Mouse (Mus musculus): Measurements from ENCODE around the gene Foxm1. TPM values are rescaled to one million over a fixed set of nuclear protein-coding genes. Genes with fewer than 3 reads are reported as not detected.
"Not testable (repeated sequence)": the region's sequence is repeated elsewhere in the genome, so short reads cannot be mapped to it uniquely, and the experiment has no call there.

Foxm1 gene
- total RNA-seq, 1 experiment from 2014 or later: 2.4 TPM

GRCm38 (mm10) chr6:128366466-128366865 is 3.7 kb downstream of the Foxm1 start:
- no peak for ATAC-seq (replicated peaks; ENCODE audit: insufficient number of reproducible peaks, low FRiP score, low TSS enrichment, poor library complexity, severe bottlenecking)

DNA sequence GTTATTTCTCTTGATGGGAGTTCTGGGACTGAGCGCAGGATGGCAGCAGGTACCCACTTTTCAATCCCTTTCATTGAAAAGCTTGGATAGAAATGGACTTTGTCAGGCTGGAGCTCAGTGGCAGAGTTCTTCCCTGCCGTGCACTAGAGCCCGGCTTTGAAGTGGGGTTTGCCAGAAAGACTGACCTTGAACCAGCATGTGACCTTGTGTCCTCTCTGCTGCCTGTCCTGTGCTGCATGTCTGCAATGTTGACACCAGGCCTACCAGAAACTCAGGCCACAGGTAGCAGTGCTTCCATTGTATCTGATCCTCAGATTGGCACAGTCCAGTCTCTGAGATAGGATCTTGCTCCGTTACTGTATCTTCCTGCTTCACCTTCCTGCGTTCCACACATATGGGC is 7.3 kb downstream of the Foxm1 start:
- ATAC-seq (replicated peaks; ENCODE audit: insufficient number of reproducible peaks, low FRiP score, low TSS enrichment, poor library complexity, severe bottlenecking): no peak

- ATAC-seq (replicated peaks; ENCODE audit: insufficient number of reproducible peaks, low FRiP score, low TSS enrichment, poor library complexity, severe bottlenecking): no peak
These were observed 12.4 kb downstream of the Foxm1 start, which contains the start of the genes Tex52 and Gm44596 for GRCm38 (mm10) chr6:128375192-128375591. TSS of gene Tex52 (plus strand) at chr6:128375456. TSS of gene Gm44596 (plus strand) at chr6:128375503.

- ATAC-seq (replicated peaks; ENCODE audit: insufficient number of reproducible peaks, low FRiP score, low TSS enrichment, poor library complexity, severe bottlenecking): no peak
These were observed 13.8 kb downstream of the Foxm1 start for GRCm38 (mm10) chr6:128376371-128377085.

DNA sequence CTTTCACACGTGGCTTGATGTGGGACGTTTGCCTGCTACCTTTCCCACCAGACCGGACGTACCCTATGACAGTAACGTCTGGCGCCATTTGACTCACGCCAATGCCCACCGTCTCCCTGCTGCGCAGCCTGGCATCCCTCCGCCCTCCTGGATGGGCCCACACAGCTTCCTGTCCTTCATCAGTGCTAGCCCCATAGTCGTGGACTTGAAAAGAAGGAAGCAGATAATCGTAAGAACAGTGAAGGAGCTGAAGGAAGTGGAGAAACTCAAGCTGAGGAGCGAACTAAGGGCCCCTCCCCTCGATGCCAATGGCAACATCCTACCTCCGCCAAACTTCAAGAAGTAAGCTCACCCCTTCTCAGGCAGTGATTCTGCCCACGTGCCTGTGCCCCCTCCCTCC is 16.9 kb downstream of the Foxm1 start:
- ATAC-seq (replicated peaks; ENCODE audit: insufficient number of reproducible peaks, low FRiP score, low TSS enrichment, poor library complexity, severe bottlenecking): no peak

GRCm38 (mm10) chr6:128380594-128381167 is 17.9 kb downstream of the Foxm1 start:
- not testable (repeated sequence) for ATAC-seq (replicated peaks; ENCODE audit: insufficient number of reproducible peaks, low FRiP score, low TSS enrichment, poor library complexity, severe bottlenecking)

DNA sequence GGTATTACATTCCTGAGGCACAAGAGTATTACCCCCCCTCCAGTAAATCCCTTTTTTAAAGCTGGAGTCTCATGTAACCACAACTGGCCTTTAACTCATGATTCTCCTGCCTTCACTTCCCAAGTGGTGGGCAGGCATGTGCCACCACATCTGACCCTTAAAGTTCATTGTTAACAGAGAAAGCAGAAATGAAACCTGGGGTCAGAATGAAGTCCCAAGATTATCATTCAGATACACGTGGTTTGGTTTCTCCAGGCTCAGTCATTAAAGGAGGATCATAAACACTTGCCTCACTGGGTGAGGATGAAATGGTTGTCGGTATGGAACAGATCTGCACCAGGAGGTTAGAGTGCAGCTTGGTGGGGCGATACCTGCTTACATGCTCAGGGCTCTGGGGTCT is 18.5 kb downstream of the Foxm1 start:
- ATAC-seq (replicated peaks; ENCODE audit: insufficient number of reproducible peaks, low FRiP score, low TSS enrichment, poor library complexity, severe bottlenecking): 0 out of 2 replicates have a peak, but pooled peaks have one; percentile 40

DNA sequence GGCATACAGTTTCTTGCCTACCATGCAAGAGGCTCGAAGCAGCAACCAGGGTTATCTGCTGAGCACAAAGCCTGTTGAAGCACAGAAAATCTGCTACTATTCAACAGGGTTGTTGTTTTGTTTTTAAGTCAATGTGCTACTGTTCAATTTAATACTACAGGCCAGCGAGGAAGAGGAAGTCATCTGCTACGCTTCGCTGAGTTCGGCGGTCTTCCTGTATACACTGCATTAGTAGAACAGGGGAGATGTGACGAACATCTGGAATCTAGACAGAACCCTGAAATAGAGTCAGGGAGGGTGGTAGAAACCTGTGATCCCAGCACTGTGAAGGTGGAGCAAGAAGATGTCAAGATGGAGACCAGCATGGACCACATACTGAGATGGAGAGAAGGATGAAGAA is 21.0 kb downstream of the Foxm1 start:
- no peak for ATAC-seq (replicated peaks; ENCODE audit: insufficient number of reproducible peaks, low FRiP score, low TSS enrichment, poor library complexity, severe bottlenecking)

DNA sequence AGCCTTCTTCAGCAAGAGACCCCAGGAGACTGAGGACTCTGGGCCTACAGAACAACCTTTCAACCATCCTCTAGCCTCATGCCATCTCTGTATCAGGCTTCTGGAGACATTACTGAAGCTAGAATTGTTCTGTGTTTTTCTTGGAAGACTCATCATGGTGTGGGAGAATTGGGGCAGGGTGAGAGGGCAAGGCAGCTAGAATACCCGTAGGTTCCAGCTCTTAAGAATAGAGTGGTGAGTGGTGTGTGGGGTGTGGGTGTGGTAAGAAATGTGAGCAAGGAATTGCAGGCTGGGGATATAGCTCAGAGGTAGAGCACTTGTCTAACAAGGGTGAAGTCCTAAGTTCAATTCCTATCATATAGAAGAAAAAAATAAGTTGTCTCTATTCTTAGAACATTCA is 22.3 kb downstream of the Foxm1 start:
- ATAC-seq (replicated peaks; ENCODE audit: insufficient number of reproducible peaks, low FRiP score, low TSS enrichment, poor library complexity, severe bottlenecking): no peak

- ATAC-seq (replicated peaks; ENCODE audit: insufficient number of reproducible peaks, low FRiP score, low TSS enrichment, poor library complexity, severe bottlenecking): no peak
These were observed 26.4 kb downstream of the Foxm1 start for GRCm38 (mm10) chr6:128389185-128389584.

DNA sequence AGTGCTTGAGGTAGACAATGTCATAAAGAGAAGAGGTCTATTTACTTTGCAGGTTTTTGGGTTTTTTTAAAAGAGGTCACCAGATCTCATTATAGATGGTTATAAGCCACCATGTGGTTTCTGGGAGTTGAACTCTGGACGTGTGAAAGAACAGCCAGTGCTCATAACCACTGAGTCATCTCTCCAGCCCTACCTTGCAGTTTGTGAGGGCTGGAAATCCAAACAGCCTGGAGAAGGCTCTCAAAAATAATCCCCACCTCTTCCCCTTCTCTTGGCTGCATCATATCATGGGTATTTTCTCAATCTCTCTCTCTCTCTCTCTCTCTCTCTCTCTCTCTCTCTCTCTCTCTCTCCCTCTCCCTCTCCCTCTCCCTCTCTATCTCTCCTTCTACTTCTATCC is 27.9 kb downstream of the Foxm1 start:
- ATAC-seq (replicated peaks; ENCODE audit: insufficient number of reproducible peaks, low FRiP score, low TSS enrichment, poor library complexity, severe bottlenecking): no peak

DNA sequence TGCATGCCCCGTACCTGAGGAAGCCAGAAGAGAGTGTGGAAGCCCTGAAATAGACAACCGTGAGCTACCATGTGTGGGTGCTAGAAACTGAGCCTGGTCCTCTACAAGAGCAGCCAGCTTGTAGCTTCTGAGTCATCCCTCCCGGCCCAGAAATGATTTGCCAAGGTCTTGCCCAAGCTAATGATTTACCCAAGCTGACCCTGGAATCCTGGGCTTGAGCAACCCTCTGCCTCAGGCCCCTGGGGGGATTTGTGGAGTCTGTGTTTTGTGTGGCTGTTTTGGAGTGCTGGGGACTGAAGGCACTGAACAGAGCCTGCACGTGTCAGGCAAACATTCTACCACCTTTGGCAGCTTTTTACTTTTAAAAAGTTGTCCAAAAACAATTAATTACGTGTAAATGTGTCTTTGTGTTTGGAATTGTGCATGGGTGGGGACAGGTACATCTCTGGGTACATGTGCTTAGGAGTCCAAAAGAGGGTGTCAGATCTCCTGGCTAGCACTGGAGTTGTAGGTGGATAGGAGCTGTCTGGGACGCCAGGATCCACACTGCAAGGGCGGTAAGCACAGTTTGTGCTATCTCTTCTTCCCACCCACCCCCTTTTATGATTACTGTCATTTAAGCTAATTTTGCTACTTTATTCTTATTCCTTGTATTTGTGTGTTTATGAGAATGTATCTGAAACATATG is 35.0 kb downstream of the Foxm1 start:
- ATAC-seq (replicated peaks; ENCODE audit: insufficient number of reproducible peaks, low FRiP score, low TSS enrichment, poor library complexity, severe bottlenecking): no peak

DNA sequence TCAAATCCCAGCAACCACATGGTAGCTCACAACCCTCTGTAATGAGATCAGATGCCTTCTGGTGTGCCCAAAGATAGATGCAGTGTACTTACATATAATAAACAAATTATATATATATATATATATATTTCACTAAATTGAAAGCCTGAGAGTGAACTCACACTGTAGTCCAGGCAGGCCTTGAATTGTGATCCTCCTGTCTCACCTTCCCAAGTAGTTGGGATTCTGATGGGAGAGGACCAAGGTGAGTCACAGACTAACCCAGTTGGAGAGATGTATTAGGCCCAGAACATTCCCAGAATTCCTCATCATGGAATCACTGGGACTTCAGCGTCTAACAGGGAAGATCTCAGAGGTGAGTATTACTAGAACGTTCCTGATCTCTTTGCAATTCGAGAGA is 36.2 kb downstream of the Foxm1 start, which contains the start of gene Nrip2:
Gene Nrip2 (plus strand): TSS at position 301 of the 400 bp plus-strand sequence.
- no peak for ATAC-seq (replicated peaks; ENCODE audit: insufficient number of reproducible peaks, low FRiP score, low TSS enrichment, poor library complexity, severe bottlenecking)

DNA sequence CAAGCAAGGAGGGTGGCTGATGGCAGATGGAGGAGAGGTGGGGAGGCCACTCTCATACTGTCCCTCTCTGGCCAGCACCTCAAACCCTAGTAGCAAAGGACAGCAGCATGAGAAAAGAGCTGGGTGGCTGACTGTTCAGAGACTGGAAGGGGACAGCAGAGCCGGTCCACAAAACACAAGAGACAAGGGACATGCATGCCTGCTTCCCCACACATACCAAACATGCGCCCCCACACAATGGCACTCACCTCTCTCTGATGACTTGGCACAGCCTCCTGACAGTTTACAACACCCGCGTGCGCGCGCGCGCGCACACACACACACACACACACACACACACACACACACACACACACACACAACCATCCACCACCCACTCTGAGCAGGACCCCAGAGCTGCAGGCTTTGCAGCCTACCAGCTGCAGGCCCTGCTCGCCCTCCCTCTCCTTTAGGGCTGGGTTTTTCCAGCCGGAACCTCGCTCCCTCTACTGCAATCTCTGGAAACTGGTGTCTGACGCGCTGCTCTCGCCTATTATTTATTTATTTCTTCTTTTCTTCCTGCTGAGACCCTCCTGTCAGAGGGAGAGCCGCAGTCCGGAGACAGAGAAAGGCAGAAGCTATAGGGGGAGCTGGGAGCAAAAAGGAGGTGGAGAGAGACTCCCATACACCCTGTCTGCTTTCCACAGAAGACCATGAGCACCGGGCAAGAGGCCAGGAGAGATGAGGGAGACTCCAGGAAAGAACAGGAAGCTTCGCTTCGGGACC is 36.8 kb downstream of the Foxm1 start:
- no peak for ATAC-seq (replicated peaks; ENCODE audit: insufficient number of reproducible peaks, low FRiP score, low TSS enrichment, poor library complexity, severe bottlenecking)

- ATAC-seq (replicated peaks; ENCODE audit: insufficient number of reproducible peaks, low FRiP score, low TSS enrichment, poor library complexity, severe bottlenecking): no peak
These were observed 41.9 kb downstream of the Foxm1 start for GRCm38 (mm10) chr6:128404708-128405107.

- 0 out of 2 replicates have a peak, but pooled peaks have one; percentile 29 for ATAC-seq (replicated peaks; ENCODE audit: insufficient number of reproducible peaks, low FRiP score, low TSS enrichment, poor library complexity, severe bottlenecking)
These were observed 45.9 kb downstream of the Foxm1 start for GRCm38 (mm10) chr6:128408544-128409125.

GRCm38 (mm10) chr6:128410305-128410704 is 47.5 kb downstream of the Foxm1 start:
- no peak for ATAC-seq (replicated peaks; ENCODE audit: insufficient number of reproducible peaks, low FRiP score, low TSS enrichment, poor library complexity, severe bottlenecking)

- ATAC-seq (replicated peaks; ENCODE audit: insufficient number of reproducible peaks, low FRiP score, low TSS enrichment, poor library complexity, severe bottlenecking): peak; percentile 58; the same call in 1 of the 2 replicates
These were observed 48.3 kb downstream of the Foxm1 start for GRCm38 (mm10) chr6:128411115-128411514.

GRCm38 (mm10) chr6:128416169-128416568 is 53.4 kb downstream of the Foxm1 start:
- ATAC-seq (replicated peaks; ENCODE audit: insufficient number of reproducible peaks, low FRiP score, low TSS enrichment, poor library complexity, severe bottlenecking): no peak

Data from monocyte, adult 5-6 weeks (primary cell).